Mouse (Mus musculus): Measurements from ENCODE around the gene Snca. TPM values are rescaled to one million over a fixed set of nuclear protein-coding genes. Genes with fewer than 3 reads are reported as not detected.
"Not testable (repeated sequence)": the region's sequence is repeated elsewhere in the genome, so short reads cannot be mapped to it uniquely, and the experiment has no call there.

Gene Snca
- total RNA-seq, 2 experiments from 2014 or later, result 443 to 477 TPM

GRCm38 (mm10) chr6:60724110-60724829 lies 105.4 kb downstream of the Snca start:
- DNase-seq (ENCODE audit: low spot score in 2 of 2), result no peak

GRCm38 (mm10) chr6:60717566-60717965 lies 112.1 kb downstream of the Snca start:
- DNase-seq (ENCODE audit: low spot score in 2 of 2), result no peak

- no peak for DNase-seq (ENCODE audit: low spot score in 2 of 2)
Observed at GRCm38 (mm10) chr6:60709997-60710471, 119.6 kb downstream of the Snca start.

- DNase-seq (ENCODE audit: low spot score in 2 of 2), result no peak
Observed at GRCm38 (mm10) chr6:60698072-60698471, 131.6 kb downstream of the Snca start.

GRCm38 (mm10) chr6:60687048-60687447 lies 142.6 kb downstream of the Snca start:
- DNase-seq (ENCODE audit: low spot score in 2 of 2), result not testable (repeated sequence)

- peak in 1 of 2 experiments; percentile 77 for DNase-seq (ENCODE audit: low spot score in 2 of 2)
Observed at GRCm38 (mm10) chr6:60682233-60682632, 147.4 kb downstream of the Snca start.

Other genes starting within 250 kb of the Snca start
- gene Mmrn1, start 95.1 kb upstream of the Snca start, total RNA-seq (2021), result not detected